Mouse (Mus musculus) layer of hippocampus, adult 11-12 months (tissue): ENCODE results near the gene St3gal6.

ENCODE experiments used
- DNase-seq: peaks from one replicate; pipeline ENCODE4 v3.0.0; 2022; ENCODE audit warnings: low spot score

The St3gal6 gene

GRCm38 (mm10) chr16:58523972-58524850, at the start of gene St3gal6:
Gene St3gal6, minus strand, starts transcription at chr16:58524243.
- no peak for DNase-seq

- no peak for DNase-seq
Observed at GRCm38 (mm10) chr16:58570694-58571264, 46.7 kb upstream of the St3gal6 start.

GRCm38 (mm10) chr16:58561196-58561595, 37.2 kb upstream of the St3gal6 start:
- DNase-seq: no peak

GRCm38 (mm10) chr16:58556067-58556830, 32.2 kb upstream of the St3gal6 start:
- no peak for DNase-seq

- DNase-seq: no peak
Observed at GRCm38 (mm10) chr16:58554673-58555072, 30.6 kb upstream of the St3gal6 start.

GRCm38 (mm10) chr16:58548042-58548441, 24.0 kb upstream of the St3gal6 start:
- DNase-seq: no peak

- no peak for DNase-seq
Observed at GRCm38 (mm10) chr16:58546128-58546527, 22.1 kb upstream of the St3gal6 start.

GRCm38 (mm10) chr16:58539490-58539889, 15.4 kb upstream of the St3gal6 start:
- DNase-seq: no peak

GRCm38 (mm10) chr16:58539011-58539410, 15.0 kb upstream of the St3gal6 start:
- no peak for DNase-seq

- DNase-seq: no peak
Observed at GRCm38 (mm10) chr16:58536076-58536475, 12.0 kb upstream of the St3gal6 start.

- DNase-seq: no peak
Observed at GRCm38 (mm10) chr16:58535236-58535635, 11.2 kb upstream of the St3gal6 start.

- no peak for DNase-seq
Observed at GRCm38 (mm10) chr16:58534245-58535142, 10.5 kb upstream of the St3gal6 start.

- DNase-seq: no peak
Observed at GRCm38 (mm10) chr16:58533742-58534141, 9.7 kb upstream of the St3gal6 start.

GRCm38 (mm10) chr16:58533254-58533653, 9.2 kb upstream of the St3gal6 start:
- DNase-seq: no peak

GRCm38 (mm10) chr16:58532511-58532910, 8.5 kb upstream of the St3gal6 start:
- no peak for DNase-seq

- no peak for DNase-seq
Observed at GRCm38 (mm10) chr16:58527817-58528216, 3.8 kb upstream of the St3gal6 start.

GRCm38 (mm10) chr16:58526729-58527128, 2.7 kb upstream of the St3gal6 start:
- no peak for DNase-seq

GRCm38 (mm10) chr16:58525832-58526231, 1.8 kb upstream of the St3gal6 start:
- DNase-seq: no peak

- DNase-seq: peak; percentile 47
Observed at GRCm38 (mm10) chr16:58523044-58523859, 791 bp downstream of the St3gal6 start.

- DNase-seq: no peak
Observed at GRCm38 (mm10) chr16:58522677-58523043, 1.4 kb downstream of the St3gal6 start.

GRCm38 (mm10) chr16:58521900-58522299, 2.1 kb downstream of the St3gal6 start:
- no peak for DNase-seq
